In the genomic region with DNA sequence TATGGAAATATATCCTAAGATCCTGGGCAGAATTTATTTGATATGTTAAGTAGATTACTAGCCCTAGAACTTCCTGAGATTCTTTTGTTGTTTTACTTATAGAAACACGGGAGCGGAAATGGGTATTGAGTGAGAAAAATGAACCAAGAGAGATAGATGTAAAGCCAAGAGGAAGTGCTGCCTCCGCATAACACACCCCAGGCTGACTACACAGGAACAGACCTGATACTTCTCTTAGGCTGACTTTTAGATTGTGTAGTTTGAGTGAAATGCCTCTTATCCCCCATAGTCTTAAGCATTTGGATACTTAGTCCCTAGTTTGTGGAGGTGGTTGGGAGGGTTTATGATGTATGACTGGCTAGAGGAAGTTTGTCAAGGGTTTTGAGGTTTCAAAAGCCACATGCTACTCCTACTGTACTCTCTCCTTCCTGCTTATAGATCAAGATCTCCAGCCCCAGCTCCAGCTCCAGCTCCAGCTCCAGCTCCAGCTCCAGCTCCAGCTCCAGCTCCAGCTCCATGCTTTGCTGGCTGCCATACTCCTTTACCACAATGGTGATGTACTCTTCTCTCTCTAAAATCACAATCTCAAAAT, we compare ENCODE assay signal across 21 mouse cellular contexts.
DNase-seq lines count a peak whose midpoint lies in the region; ATAC-seq lines count a peak whose summit lies in the region.
"Had no signal": no experiment of that assay in that cellular context is flagged by ENCODE, and none has a peak within 500 bp of the region (broad histone marks: within the 10 kb centered on the region; RNA-seq: fewer than 3 reads in every experiment).

No protein-coding gene starts in this region.

- no peak overlapping the region for H3K4me3 ChIP-seq in heart, embryonic 16.5 days (ENCODE audit: low read length)
- H3K4me3 ChIP-seq: embryonic facial prominence, embryonic 15.5 days; heart, embryonic 10.5 days; hindbrain, embryonic 15.5 days; kidney, embryonic 15.5 days; limb, embryonic 13.5 days; liver, embryonic 13.5 days had no signal

- H3K27me3 ChIP-seq in heart, embryonic 16.5 days (ENCODE audit: control insufficient read depth, insufficient read depth, low read length) = no peaks in the 10 kb centered on the region
- H3K27me3 ChIP-seq: embryonic facial prominence, embryonic 15.5 days; hindbrain, embryonic 15.5 days; kidney, embryonic 15.5 days; limb, embryonic 13.5 days; liver, embryonic 13.5 days had no signal

- peak overlapping the region; percentile 21; the same call in 1 of the 2 replicates for H3K27ac ChIP-seq in heart, embryonic 16.5 days (ENCODE audit: low read length)
- H3K27ac ChIP-seq: embryonic facial prominence, embryonic 15.5 days; heart, embryonic 10.5 days; hindbrain, embryonic 15.5 days; kidney, embryonic 15.5 days; limb, embryonic 13.5 days; liver, embryonic 13.5 days had no signal

- no peaks in the 10 kb centered on the region for H3K36me3 ChIP-seq in heart, embryonic 16.5 days (ENCODE audit: control insufficient read depth, insufficient read depth)
- H3K36me3 ChIP-seq: embryonic facial prominence, embryonic 15.5 days; heart, embryonic 10.5 days; hindbrain, embryonic 15.5 days; kidney, embryonic 15.5 days; limb, embryonic 13.5 days; liver, embryonic 13.5 days had no signal

- intact Hi-C loops in heart, postnatal 10 days (cut with DNase I) = no loop called here
- intact Hi-C loops in left cerebral cortex, postnatal 14 days (cut with DNase I) = no loop called here

- no peak overlapping the region for H3K4me2 ChIP-seq in heart, embryonic 16.5 days (ENCODE audit: low read depth, low read length)
- H3K4me2 ChIP-seq: embryonic facial prominence, embryonic 15.5 days; hindbrain, embryonic 15.5 days; kidney, embryonic 15.5 days; limb, embryonic 13.5 days; liver, embryonic 13.5 days; midbrain, embryonic 11.5 days had no signal

- no peak for DNase-seq in heart, postnatal 10 days
- DNase-seq in thymus, postnatal 14 days = peak; percentile 14
- no peak for DNase-seq in thymus, postnatal 4 days
- no peak for DNase-seq in right cerebral cortex, postnatal 4 days
- DNase-seq in left cerebral cortex, postnatal 14 days (ENCODE audit: low spot score in 2 of 2) = no peak
- DNase-seq: adrenal gland, adult 8-10 months; cerebellum, postnatal 14 days; heart, postnatal 14 days; liver, embryonic 13.5 days; lung, postnatal 10 days had no signal

- no peak for ATAC-seq in heart, embryonic 16.5 days (replicated peaks; ENCODE audit: extremely low read depth, insufficient read depth, low FRiP score)
- ATAC-seq in inflammation-experienced regulatory T-cells, adult 6 months = peak; percentile 71
- ATAC-seq in neutrophil, adult 5-6 weeks (ENCODE audit: extremely low read depth, insufficient number of reproducible peaks, low FRiP score, poor library complexity, severe bottlenecking) = peak; percentile 44; the same call in 1 of the 2 replicates
- ATAC-seq: forebrain, embryonic 16.5 days; intestine, postnatal 0 days had no signal

- H3K4me1 ChIP-seq in heart, embryonic 16.5 days (ENCODE audit: control insufficient read depth, insufficient read depth, low read length) = no peaks in the 10 kb centered on the region
- H3K4me1 ChIP-seq: embryonic facial prominence, embryonic 15.5 days; heart, embryonic 10.5 days; hindbrain, embryonic 15.5 days; kidney, embryonic 15.5 days; limb, embryonic 13.5 days; liver, embryonic 13.5 days had no signal

- 66% methylated on average over 3 of the region's 3 CpGs for WGBS in heart, embryonic 16.5 days

- H3K9ac ChIP-seq in heart, embryonic 16.5 days (ENCODE audit: low read length) = no peak overlapping the region
- H3K9ac ChIP-seq: embryonic facial prominence, embryonic 15.5 days; hindbrain, embryonic 15.5 days; kidney, embryonic 15.5 days; limb, embryonic 13.5 days; liver, embryonic 13.5 days had no signal

- H3K9me3 ChIP-seq in heart, embryonic 16.5 days (replicated peaks; ENCODE audit: control insufficient read depth, low read length) = no peaks in the 10 kb centered on the region
- H3K9me3 ChIP-seq: embryonic facial prominence, embryonic 15.5 days; heart, embryonic 10.5 days; hindbrain, embryonic 15.5 days; kidney, embryonic 15.5 days; limb, embryonic 13.5 days; liver, embryonic 13.5 days had no signal
